Mouse (Mus musculus): ENCODE results near the gene G6pc2. TPM values are rescaled to one million over a fixed set of nuclear protein-coding genes. Genes with fewer than 3 reads are reported as not detected.
A peak's percentile ranks its signal among the peaks of the same experiment; 100 is the strongest.

Gene G6pc2
- 0.78 TPM in 1 of 2 replicates, not detected in the other for polyA plus RNA-seq (2014; fragmentation: Nextera tagmentation; extraction: Ambion mirVana)

- H3K27me3 ChIP-seq (ENCODE audit: control insufficient read depth, insufficient read depth, low read length) = no peaks in the 10 kb centered on the region
- no peaks in the 10 kb centered on the region for H3K4me1 ChIP-seq (ENCODE audit: control insufficient read depth, insufficient read depth, low read length)
- no peak for ATAC-seq (ENCODE audit: insufficient read depth, low FRiP score, low TSS enrichment)
- 78% methylated on average over 7 of the region's 7 CpGs for WGBS
- H3K36me3 ChIP-seq (ENCODE audit: control insufficient read depth, insufficient read depth, low read length) = no peaks in the 10 kb centered on the region
- no peak for DNase-seq (ENCODE audit: low spot score)
- no peak within 1 kb of the TSS for H3K27ac ChIP-seq (ENCODE audit: low read depth, low read length)
- no peak within 1 kb of the TSS for H3K4me2 ChIP-seq (ENCODE audit: low read depth)
- no peaks in the 10 kb centered on the region for H3K9me3 ChIP-seq (ENCODE audit: control insufficient read depth, low read length)
- H3K4me3 ChIP-seq (ENCODE audit: low read depth, low read length) = no peak within 1 kb of the TSS
- no peak within 1 kb of the TSS for H3K9ac ChIP-seq (ENCODE audit: low read length)
These were observed at the start of gene G6pc2 for GRCm38 (mm10) chr2:69210773-69211172. Gene G6pc2 (plus strand): TSS chr2:69211073.

GRCm38 (mm10) chr2:69170395-69171077 lies 40.3 kb upstream of the G6pc2 start:
- H3K27ac ChIP-seq (ENCODE audit: low read depth, low read length) = no peak overlapping the region
- H3K9ac ChIP-seq (ENCODE audit: low read length) = no peak overlapping the region
- no peaks in the 10 kb centered on the region for H3K36me3 ChIP-seq (ENCODE audit: control insufficient read depth, insufficient read depth, low read length)
- no peak overlapping the region for H3K4me2 ChIP-seq (ENCODE audit: low read depth)
- ATAC-seq (ENCODE audit: insufficient read depth, low FRiP score, low TSS enrichment) (0 out of 2 replicates have a peak, but pooled peaks have one; percentile 35), DNase-seq (ENCODE audit: low spot score) (no peak)
- H3K9me3 ChIP-seq (ENCODE audit: control insufficient read depth, low read length) = no peaks in the 10 kb centered on the region
- WGBS = 57% methylated on average over 9 of the region's 9 CpGs
- H3K4me1 ChIP-seq (ENCODE audit: control insufficient read depth, insufficient read depth, low read length) = no peaks in the 10 kb centered on the region
- H3K4me3 ChIP-seq (ENCODE audit: low read depth, low read length) = no peak overlapping the region
- no peaks in the 10 kb centered on the region for H3K27me3 ChIP-seq (ENCODE audit: control insufficient read depth, insufficient read depth, low read length)

- Histone ChIP-seq H3K4me3 (ENCODE audit: low read depth, low read length) (no peak overlapping the region), H3K9me3 (ENCODE audit: control insufficient read depth, low read length) (no peaks in the 10 kb centered on the region), H3K9ac (ENCODE audit: low read length) (no peak overlapping the region), H3K27me3 (ENCODE audit: control insufficient read depth, insufficient read depth, low read length) (no peaks in the 10 kb centered on the region), H3K4me2 (ENCODE audit: low read depth) (no peak overlapping the region), H3K27ac (ENCODE audit: low read depth, low read length) (no peak overlapping the region), H3K36me3 (ENCODE audit: control insufficient read depth, insufficient read depth, low read length) (no peaks in the 10 kb centered on the region), H3K4me1 (ENCODE audit: control insufficient read depth, insufficient read depth, low read length) (no peaks in the 10 kb centered on the region)
- WGBS = 79% methylated on average over 5 of the region's 5 CpGs
- ATAC-seq (ENCODE audit: insufficient read depth, low FRiP score, low TSS enrichment) = no peak
- no peak for DNase-seq (ENCODE audit: low spot score)
These were observed 35.6 kb upstream of the G6pc2 start for GRCm38 (mm10) chr2:69175296-69175695.

- no peaks in the 10 kb centered on the region for H3K27me3 ChIP-seq (ENCODE audit: control insufficient read depth, insufficient read depth, low read length)
- ATAC-seq (ENCODE audit: insufficient read depth, low FRiP score, low TSS enrichment) (no peak), DNase-seq (ENCODE audit: low spot score) (no peak)
- no peaks in the 10 kb centered on the region for H3K36me3 ChIP-seq (ENCODE audit: control insufficient read depth, insufficient read depth, low read length)
- H3K9ac ChIP-seq (ENCODE audit: low read length) = no peak overlapping the region
- no peaks in the 10 kb centered on the region for H3K9me3 ChIP-seq (ENCODE audit: control insufficient read depth, low read length)
- H3K4me3 ChIP-seq (ENCODE audit: low read depth, low read length) = no peak overlapping the region
- WGBS = 96% methylated on average over 4 of the region's 4 CpGs
- H3K27ac ChIP-seq (ENCODE audit: low read depth, low read length) = no peak overlapping the region
- H3K4me1 ChIP-seq (ENCODE audit: control insufficient read depth, insufficient read depth, low read length) = no peaks in the 10 kb centered on the region
- H3K4me2 ChIP-seq (ENCODE audit: low read depth) = no peak overlapping the region
These were observed 31.2 kb upstream of the G6pc2 start for GRCm38 (mm10) chr2:69179721-69180120.

GRCm38 (mm10) chr2:69187990-69188389 lies 22.9 kb upstream of the G6pc2 start:
- Histone ChIP-seq H3K27ac (ENCODE audit: low read depth, low read length) (no peak overlapping the region), H3K4me3 (ENCODE audit: low read depth, low read length) (no peak overlapping the region), H3K4me1 (ENCODE audit: control insufficient read depth, insufficient read depth, low read length) (no peaks in the 10 kb centered on the region), H3K36me3 (ENCODE audit: control insufficient read depth, insufficient read depth, low read length) (no peaks in the 10 kb centered on the region), H3K27me3 (ENCODE audit: control insufficient read depth, insufficient read depth, low read length) (no peaks in the 10 kb centered on the region), H3K9me3 (ENCODE audit: control insufficient read depth, low read length) (no peaks in the 10 kb centered on the region), H3K4me2 (ENCODE audit: low read depth) (no peak overlapping the region), H3K9ac (ENCODE audit: low read length) (no peak overlapping the region)
- DNase-seq (ENCODE audit: low spot score) = no peak
- no peak for ATAC-seq (ENCODE audit: insufficient read depth, low FRiP score, low TSS enrichment)
- WGBS = 80% methylated on average over 2 of the region's 2 CpGs

- ATAC-seq (ENCODE audit: insufficient read depth, low FRiP score, low TSS enrichment) = no peak
- WGBS = 91% methylated on average over 6 of the region's 6 CpGs
These were observed 22.1 kb upstream of the G6pc2 start for GRCm38 (mm10) chr2:69188732-69189131.

GRCm38 (mm10) chr2:69189222-69189621 lies 21.7 kb upstream of the G6pc2 start:
- no peak for ATAC-seq (ENCODE audit: insufficient read depth, low FRiP score, low TSS enrichment)
- Histone ChIP-seq H3K27ac (ENCODE audit: low read depth, low read length) (no peak overlapping the region), H3K4me3 (ENCODE audit: low read depth, low read length) (no peak overlapping the region), H3K9ac (ENCODE audit: low read length) (no peak overlapping the region), H3K4me1 (ENCODE audit: control insufficient read depth, insufficient read depth, low read length) (no peaks in the 10 kb centered on the region), H3K27me3 (ENCODE audit: control insufficient read depth, insufficient read depth, low read length) (no peaks in the 10 kb centered on the region), H3K9me3 (ENCODE audit: control insufficient read depth, low read length) (no peaks in the 10 kb centered on the region), H3K36me3 (ENCODE audit: control insufficient read depth, insufficient read depth, low read length) (no peaks in the 10 kb centered on the region), H3K4me2 (ENCODE audit: low read depth) (no peak overlapping the region)
- 61% methylated on average over 4 of the region's 4 CpGs for WGBS
- no peak for DNase-seq (ENCODE audit: low spot score)

More at GRCm38 (mm10) chr2:69188732-69189131, 22.1 kb upstream of the G6pc2 start:
- no peaks in the 10 kb centered on the region for H3K4me1 ChIP-seq (ENCODE audit: control insufficient read depth, insufficient read depth, low read length)
- H3K9me3 ChIP-seq (ENCODE audit: control insufficient read depth, low read length) = no peaks in the 10 kb centered on the region
- H3K36me3 ChIP-seq (ENCODE audit: control insufficient read depth, insufficient read depth, low read length) = no peaks in the 10 kb centered on the region
- H3K4me3 ChIP-seq (ENCODE audit: low read depth, low read length) = no peak overlapping the region
- H3K9ac ChIP-seq (ENCODE audit: low read length) = no peak overlapping the region
- H3K4me2 ChIP-seq (ENCODE audit: low read depth) = no peak overlapping the region
- no peak overlapping the region for H3K27ac ChIP-seq (ENCODE audit: low read depth, low read length)
- DNase-seq (ENCODE audit: low spot score) = no peak
- H3K27me3 ChIP-seq (ENCODE audit: control insufficient read depth, insufficient read depth, low read length) = no peaks in the 10 kb centered on the region

GRCm38 (mm10) chr2:69191059-69191458 lies 19.8 kb upstream of the G6pc2 start:
- no peaks in the 10 kb centered on the region for H3K27me3 ChIP-seq (ENCODE audit: control insufficient read depth, insufficient read depth, low read length)
- no peak overlapping the region for H3K27ac ChIP-seq (ENCODE audit: low read depth, low read length)
- no peak for ATAC-seq (ENCODE audit: insufficient read depth, low FRiP score, low TSS enrichment)
- no peak for DNase-seq (ENCODE audit: low spot score)
- no peak overlapping the region for H3K9ac ChIP-seq (ENCODE audit: low read length)
- H3K36me3 ChIP-seq (ENCODE audit: control insufficient read depth, insufficient read depth, low read length) = no peaks in the 10 kb centered on the region
- H3K9me3 ChIP-seq (ENCODE audit: control insufficient read depth, low read length) = no peaks in the 10 kb centered on the region
- H3K4me2 ChIP-seq (ENCODE audit: low read depth) = no peak overlapping the region
- H3K4me1 ChIP-seq (ENCODE audit: control insufficient read depth, insufficient read depth, low read length) = no peaks in the 10 kb centered on the region
- 95% methylated on average over 5 of the region's 5 CpGs for WGBS
- H3K4me3 ChIP-seq (ENCODE audit: low read depth, low read length) = no peak overlapping the region

GRCm38 (mm10) chr2:69193555-69193954 lies 17.3 kb upstream of the G6pc2 start:
- 85% methylated on average over 5 of the region's 5 CpGs for WGBS
- ATAC-seq (ENCODE audit: insufficient read depth, low FRiP score, low TSS enrichment) (no peak), DNase-seq (ENCODE audit: low spot score) (no peak)
- no peaks in the 10 kb centered on the region for H3K9me3 ChIP-seq (ENCODE audit: control insufficient read depth, low read length)
- H3K27me3 ChIP-seq (ENCODE audit: control insufficient read depth, insufficient read depth, low read length) = no peaks in the 10 kb centered on the region
- H3K36me3 ChIP-seq (ENCODE audit: control insufficient read depth, insufficient read depth, low read length) = 0 out of 2 replicates have a peak, but pooled peaks cover 2% of the 10 kb centered on the region
- H3K4me3 ChIP-seq (ENCODE audit: low read depth, low read length) = no peak overlapping the region
- no peaks in the 10 kb centered on the region for H3K4me1 ChIP-seq (ENCODE audit: control insufficient read depth, insufficient read depth, low read length)
- H3K4me2 ChIP-seq (ENCODE audit: low read depth) = no peak overlapping the region
- H3K27ac ChIP-seq (ENCODE audit: low read depth, low read length) = no peak overlapping the region
- H3K9ac ChIP-seq (ENCODE audit: low read length) = no peak overlapping the region

Data from neural tube, embryonic 11.5 days (tissue).